Mouse (Mus musculus) bone marrow, adult 2 months (tissue): Measurements from ENCODE around the gene Katnb1.

Experiments used
- CTCF ChIP-seq: fragments of 200-500 bp; IDR thresholded peaks from 2 replicates; pipeline ENCODE4 v1.5.1; 2011; ENCODE audit warnings: low read length, control low read depth; ENCODE audit not compliant: control insufficient read depth, insufficient read depth
- POLR2A ChIP-seq: fragments of 200-500 bp; IDR thresholded peaks from 2 replicates; pipeline ENCODE4 v1.6.1; 2011; ENCODE audit warnings: low read depth, mild to moderate bottlenecking, control low read depth, low read length, borderline replicate concordance; ENCODE audit not compliant: control insufficient read depth

- TF ChIP-seq CTCF (no peak), POLR2A (no peak)
Observed at GRCm38 (mm10) chr8:95123455-95123854, 42.5 kb downstream of the Katnb1 start.
